Mouse (Mus musculus): Measurements from ENCODE around the gene Gldc.
"Not testable (repeated sequence)": the region's sequence is repeated elsewhere in the genome, so short reads cannot be mapped to it uniquely, and the experiment has no call there.

Gldc gene

DNA sequence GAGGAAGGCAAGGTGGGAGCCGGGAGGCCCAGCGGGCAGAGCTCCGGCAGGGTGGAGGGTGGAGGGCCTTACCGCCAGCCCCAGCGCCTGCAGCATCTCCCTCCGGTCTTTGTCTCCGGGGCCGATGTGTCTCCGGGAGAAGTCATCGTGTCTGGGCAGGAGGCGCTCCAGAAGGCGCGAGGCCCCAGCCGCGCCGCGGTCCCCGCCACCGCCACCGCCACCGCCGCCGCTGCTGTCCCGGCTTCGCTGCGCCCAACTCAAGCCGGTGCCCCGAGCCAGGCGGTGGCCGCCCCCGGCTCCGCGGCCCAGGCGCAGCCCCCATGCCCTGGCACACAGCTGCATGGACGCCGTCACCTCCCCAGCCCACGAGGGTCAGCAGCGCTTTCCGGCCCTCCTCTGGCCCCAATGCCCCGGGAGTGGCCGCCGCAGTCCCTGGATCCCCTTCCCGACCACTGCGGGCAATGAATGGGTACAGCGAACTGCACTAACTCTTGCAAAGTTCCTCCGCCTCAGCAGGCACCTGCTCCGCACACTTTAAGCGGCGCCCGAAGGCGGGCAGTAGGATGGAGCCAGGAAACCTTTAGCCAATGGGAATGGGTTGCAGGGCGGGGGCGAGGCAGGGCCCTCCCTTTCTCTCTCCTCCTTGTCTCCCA is at the start of gene Gldc:
TSS of gene Gldc (minus strand) at position 511 of the 653 bp plus-strand sequence.
- DNase-seq (ENCODE audit: low spot score) = peak; percentile 4

GRCm38 (mm10) chr19:30222593-30222992 is 47.4 kb upstream of the Gldc start:
- not testable (repeated sequence) for DNase-seq (ENCODE audit: low spot score)

DNA sequence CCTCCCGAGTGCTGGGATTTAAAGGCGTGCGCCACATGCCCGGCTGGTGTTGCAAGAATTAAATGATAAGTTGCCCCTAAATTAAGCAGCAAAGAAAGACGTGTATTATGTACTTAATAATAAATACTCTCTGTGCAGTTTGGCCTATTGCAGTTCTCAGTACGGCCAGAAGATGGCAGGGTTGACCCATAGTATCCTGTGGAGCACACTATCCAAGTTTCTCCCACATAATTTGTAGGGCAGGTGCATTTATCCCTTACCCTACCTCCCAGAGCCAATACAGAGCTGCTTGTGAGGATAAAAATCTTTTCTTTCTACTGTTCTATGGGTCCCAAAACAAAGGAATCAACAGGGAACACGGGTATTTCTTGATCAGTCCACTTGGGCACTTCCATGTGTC is 42.1 kb upstream of the Gldc start:
- DNase-seq (ENCODE audit: low spot score) = peak; percentile 11

DNA sequence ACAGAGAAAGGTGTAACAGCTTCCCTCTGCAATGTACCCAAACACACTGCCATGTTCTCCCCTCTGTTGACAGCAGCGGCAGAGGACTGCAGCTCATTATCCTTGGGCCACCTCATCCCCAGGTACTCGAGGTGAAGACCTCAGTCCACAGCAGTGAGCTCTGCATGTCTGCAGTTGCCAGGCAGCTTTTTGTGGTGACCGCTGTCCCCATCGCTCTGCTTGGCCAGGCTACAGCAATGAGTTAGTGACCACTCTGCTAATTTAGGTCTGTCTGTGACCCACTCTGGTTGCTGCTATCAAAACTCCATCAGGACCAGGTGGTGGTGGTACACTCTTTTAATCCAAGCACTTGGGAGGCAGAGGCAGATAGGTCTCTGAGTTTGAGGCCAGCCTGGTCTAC is 41.0 kb upstream of the Gldc start:
- DNase-seq (ENCODE audit: low spot score) = no peak

GRCm38 (mm10) chr19:30215736-30216135 is 40.5 kb upstream of the Gldc start:
- not testable (repeated sequence) for DNase-seq (ENCODE audit: low spot score)

GRCm38 (mm10) chr19:30214026-30214425 is 38.8 kb upstream of the Gldc start:
- no peak for DNase-seq (ENCODE audit: low spot score)

- DNase-seq (ENCODE audit: low spot score) = not testable (repeated sequence)
Observed at GRCm38 (mm10) chr19:30209006-30209405, 33.8 kb upstream of the Gldc start.

GRCm38 (mm10) chr19:30206981-30207380 is 31.8 kb upstream of the Gldc start:
- DNase-seq (ENCODE audit: low spot score) = no peak

GRCm38 (mm10) chr19:30205874-30206273 is 30.6 kb upstream of the Gldc start:
- DNase-seq (ENCODE audit: low spot score) = no peak

DNA sequence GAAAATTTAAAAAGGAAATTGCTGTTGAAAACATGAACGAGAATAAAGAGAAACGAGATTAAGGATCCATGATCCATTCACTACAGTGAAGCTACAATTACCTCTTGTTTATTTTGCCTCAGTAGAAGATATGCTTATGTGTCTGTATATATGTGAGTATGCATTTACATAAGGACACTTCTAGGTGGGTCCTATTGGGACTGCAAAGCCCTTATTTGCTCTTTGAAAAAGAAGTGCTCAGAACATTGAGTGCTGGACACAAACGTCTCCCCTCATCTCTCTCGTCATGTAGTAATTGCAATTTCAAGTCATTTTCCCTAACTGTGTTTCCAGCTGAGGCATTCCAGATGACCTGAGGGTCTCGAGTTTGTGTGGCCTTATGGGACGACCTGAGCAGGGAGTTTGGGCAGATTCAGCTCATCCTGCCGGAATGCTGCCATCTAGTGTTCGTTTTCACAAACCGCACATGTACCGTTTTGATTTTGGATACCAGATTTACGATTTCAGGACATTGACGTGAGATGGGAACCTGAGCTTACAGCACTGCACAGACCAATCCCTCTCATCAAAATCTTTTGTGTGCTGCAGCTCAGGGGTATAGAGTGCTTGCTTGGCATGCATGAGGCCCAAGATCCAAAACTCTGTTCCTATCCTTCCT is 30.1 kb upstream of the Gldc start:
- DNase-seq (ENCODE audit: low spot score) = peak; percentile 2

DNA sequence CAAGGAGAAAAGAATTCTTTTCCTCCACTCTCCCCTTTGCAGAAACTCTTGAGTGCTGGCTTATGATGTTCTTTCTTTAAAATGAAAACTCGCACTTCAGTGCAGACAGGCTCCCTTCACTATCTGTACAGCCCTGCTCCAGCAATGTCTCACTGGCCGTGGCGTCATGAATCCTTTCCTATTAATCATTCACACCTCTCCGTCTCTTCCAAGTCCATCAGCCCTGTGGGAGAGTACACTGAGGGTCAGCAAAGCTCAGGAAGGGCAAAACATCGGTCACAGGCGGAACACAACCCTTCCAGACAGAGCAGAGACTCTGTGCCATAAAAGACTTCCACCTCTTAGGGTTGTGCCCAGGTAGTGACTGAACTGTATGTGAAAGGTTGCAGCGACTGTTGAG is 26.9 kb upstream of the Gldc start:
- no peak for DNase-seq (ENCODE audit: low spot score)

GRCm38 (mm10) chr19:30194999-30195398 is 19.8 kb upstream of the Gldc start:
- no peak for DNase-seq (ENCODE audit: low spot score)

DNA sequence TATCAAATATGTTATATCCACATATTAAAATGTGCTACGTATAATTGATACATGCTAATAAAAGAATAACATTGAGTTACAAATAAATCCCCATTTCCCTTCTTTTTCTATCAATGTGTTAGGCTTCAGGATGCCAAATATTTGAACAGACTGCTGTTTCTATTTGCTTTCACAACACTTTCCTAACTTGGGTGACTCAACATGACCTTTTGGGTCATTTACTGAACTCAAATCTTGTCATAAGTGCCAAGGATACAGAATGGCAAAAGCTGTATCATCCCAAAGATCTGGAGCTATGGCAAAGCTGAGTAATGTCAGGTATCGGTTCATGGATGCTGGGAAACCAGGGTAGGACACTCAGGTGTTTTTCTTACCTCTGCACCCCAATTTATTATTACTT is 12.0 kb upstream of the Gldc start:
- DNase-seq (ENCODE audit: low spot score) = no peak

GRCm38 (mm10) chr19:30185536-30185935 is 10.3 kb upstream of the Gldc start:
- DNase-seq (ENCODE audit: low spot score) = no peak

GRCm38 (mm10) chr19:30179979-30180378 is 4.8 kb upstream of the Gldc start:
- DNase-seq (ENCODE audit: low spot score) = no peak

DNA sequence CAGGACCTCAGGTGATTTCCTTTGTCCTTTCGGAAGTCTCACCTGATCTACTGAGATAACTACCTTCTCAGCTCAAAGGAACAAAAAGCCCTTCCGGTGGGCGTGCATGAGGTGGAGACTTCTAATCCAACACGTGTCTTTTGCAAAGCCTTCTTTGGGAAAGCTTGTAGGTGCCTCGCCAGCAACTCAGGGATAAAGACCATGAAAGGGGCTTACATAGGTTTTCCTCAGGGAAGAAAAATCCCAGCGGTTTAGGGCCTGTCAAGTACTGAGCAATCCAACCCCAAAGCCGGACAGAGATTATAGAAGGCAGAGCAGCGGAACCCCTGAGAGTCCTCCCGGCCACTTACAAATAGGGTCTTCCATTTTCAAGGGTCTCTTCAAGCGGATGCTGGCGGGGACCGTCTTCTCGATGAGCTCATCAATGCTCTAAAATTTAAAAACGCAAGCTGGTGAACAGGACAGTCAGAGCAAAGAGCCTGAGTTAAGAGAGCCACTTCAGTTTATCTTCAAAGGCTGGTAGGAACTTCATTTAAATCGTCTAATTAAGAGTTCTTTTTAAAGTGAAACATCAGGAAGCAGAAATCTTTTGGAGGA is 1.1 kb downstream of the Gldc start:
- no peak for DNase-seq (ENCODE audit: low spot score)

GRCm38 (mm10) chr19:30171346-30172055 is 3.7 kb downstream of the Gldc start:
- DNase-seq (ENCODE audit: low spot score) = no peak

DNA sequence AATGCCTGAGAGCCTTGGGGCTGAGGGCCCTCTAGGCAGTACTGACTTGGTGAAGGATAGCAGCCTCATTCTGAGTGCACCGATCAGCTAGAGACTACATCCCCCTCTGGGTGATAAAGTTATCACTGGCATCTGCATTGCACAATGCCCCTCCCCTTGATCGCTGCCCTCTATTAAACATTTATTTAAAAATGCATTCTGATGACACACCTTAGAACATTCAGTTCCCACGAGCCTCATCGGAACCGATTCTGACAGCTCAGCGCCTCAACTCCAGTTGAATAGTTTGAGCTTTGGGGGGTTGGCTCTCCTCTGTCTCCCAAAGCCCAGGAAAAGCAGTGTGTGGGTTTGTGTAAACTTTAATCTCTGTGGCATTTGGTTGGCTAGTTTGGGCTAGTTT is 4.9 kb downstream of the Gldc start:
- no peak for DNase-seq (ENCODE audit: low spot score)

GRCm38 (mm10) chr19:30166801-30167505 is 8.3 kb downstream of the Gldc start:
- DNase-seq (ENCODE audit: low spot score) = no peak

DNA sequence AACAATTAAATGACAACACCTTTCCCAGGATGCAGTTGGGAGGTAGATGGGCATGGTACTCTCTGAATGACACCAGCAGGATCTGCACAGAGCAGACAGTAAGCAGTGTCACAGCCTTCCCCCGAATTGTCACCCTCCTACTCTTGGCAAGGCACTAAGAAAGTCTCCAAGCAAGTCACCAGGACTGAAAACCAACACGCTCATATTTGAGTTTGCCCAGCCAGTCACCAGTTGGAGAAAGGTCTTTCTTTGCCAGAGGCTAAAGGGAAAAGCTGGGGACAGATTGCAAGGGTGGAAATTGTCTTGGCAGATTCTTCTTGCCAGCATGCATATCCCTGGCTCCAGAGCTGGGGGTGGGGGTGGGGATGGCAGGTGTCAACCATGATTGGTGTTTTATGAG is 11.0 kb downstream of the Gldc start:
- DNase-seq (ENCODE audit: low spot score) = no peak

DNA sequence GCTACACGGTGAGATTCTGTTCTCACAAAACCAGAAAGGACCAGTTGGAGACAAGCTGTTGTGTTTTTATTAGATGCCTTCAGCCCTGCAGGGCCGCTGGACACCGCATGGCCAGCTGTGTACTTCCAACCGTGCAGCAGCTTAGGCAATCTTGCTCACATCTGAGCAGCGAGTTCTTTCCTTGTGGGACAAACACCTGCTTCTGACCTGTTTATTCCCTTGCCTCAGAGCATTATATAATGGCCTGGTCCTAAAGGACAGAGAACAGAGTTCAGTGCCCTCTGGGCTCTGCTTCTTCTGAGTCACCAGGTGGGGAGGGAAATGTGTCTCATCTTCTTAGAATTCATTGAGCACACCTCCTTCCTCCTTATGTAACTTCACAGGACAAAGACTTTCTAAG is 12.4 kb downstream of the Gldc start:
- DNase-seq (ENCODE audit: low spot score) = no peak

DNA sequence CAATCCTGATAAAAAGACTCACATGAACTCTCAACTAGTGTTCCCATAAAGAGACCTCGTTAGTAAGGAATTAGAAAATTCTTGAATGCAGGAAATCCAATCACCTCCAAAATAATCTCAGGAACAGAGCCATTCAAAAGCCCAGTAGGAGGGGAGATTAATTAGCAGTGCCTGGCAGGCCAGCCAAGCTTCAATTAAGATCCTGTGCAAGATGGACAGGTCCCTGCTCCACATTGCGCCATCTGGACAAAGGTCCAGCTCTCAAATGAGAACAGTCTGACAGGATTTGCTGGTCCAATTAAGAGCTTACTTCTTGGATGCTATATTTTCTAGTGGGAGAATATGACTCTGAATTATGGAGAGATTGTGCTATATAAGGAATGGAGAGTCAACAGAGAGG is 15.2 kb downstream of the Gldc start:
- peak; percentile 39 for DNase-seq (ENCODE audit: low spot score)
